17 mouse cellular contexts compared by ENCODE assay signal in genomic region chr19:5954936-5955335, GRCm38 (mm10). TPM values are rescaled to one million over a fixed set of nuclear protein-coding genes. Genes with fewer than 3 reads are reported as not detected.
DNase-seq lines count a peak whose midpoint lies in the region; ATAC-seq and TF ChIP-seq lines count a peak whose summit lies in the region.
"Had no signal": no experiment of that assay in that cellular context is flagged by ENCODE, and none has a peak within 500 bp of the region (broad histone marks: within the 10 kb centered on the region; RNA-seq: fewer than 3 reads in every experiment).

No protein-coding gene starts in this region.

- TF ChIP-seq CTCF in kidney, postnatal 0 days (IDR thresholded peaks at IDR 0.05; ENCODE audit: low read depth), result no peak
- no peak for TF ChIP-seq CTCF in intestine, postnatal 0 days (IDR thresholded peaks at IDR 0.05; ENCODE audit: low read depth)

- no peak for DNase-seq in kidney, postnatal 0 days (ENCODE audit: low spot score)
- no peak for DNase-seq in kidney, adult 9 months
- no peak for DNase-seq in thymus, postnatal 0 days (ENCODE audit: low spot score)
- DNase-seq: cerebellum, adult 9-10 months; gastrocnemius, postnatal 36 days; liver; retina, postnatal 1 day; right cerebral cortex, postnatal 4 days; thymus, adult 2 months had no signal

- no peaks in the 10 kb centered on the region for H3K9me3 ChIP-seq in heart, embryonic 13.5 days
- H3K9me3 ChIP-seq in heart, embryonic 11.5 days (replicated peaks; ENCODE audit: control insufficient read depth, low read length), result no peaks in the 10 kb centered on the region
- H3K9me3 ChIP-seq in kidney, postnatal 0 days (replicated peaks; ENCODE audit: low read length), result no peaks in the 10 kb centered on the region
- no peaks in the 10 kb centered on the region for H3K9me3 ChIP-seq in intestine, postnatal 0 days (ENCODE audit: control insufficient read depth)
- no peaks in the 10 kb centered on the region for H3K9me3 ChIP-seq in stomach, embryonic 16.5 days (replicated peaks; ENCODE audit: control insufficient read depth, low read length)
- H3K9me3 ChIP-seq: midbrain, embryonic 15.5 days had no signal

- ATAC-seq in heart, embryonic 13.5 days (ENCODE audit: extremely low read depth, insufficient number of reproducible peaks, low FRiP score, low TSS enrichment), result no peak
- ATAC-seq in heart, embryonic 11.5 days (replicated peaks; ENCODE audit: insufficient number of reproducible peaks, low FRiP score, low TSS enrichment), result no peak
- no peak for ATAC-seq in kidney, postnatal 0 days (replicated peaks; ENCODE audit: low FRiP score, low read depth)
- ATAC-seq in intestine, postnatal 0 days, result no peak
- no peak for ATAC-seq in stomach, embryonic 16.5 days (ENCODE audit: insufficient read depth, low FRiP score)
- ATAC-seq: midbrain, embryonic 15.5 days had no signal

- H3K4me2 ChIP-seq in heart, embryonic 13.5 days, result no peak overlapping the region
- H3K4me2 ChIP-seq in heart, embryonic 11.5 days, result no peak overlapping the region
- H3K4me2 ChIP-seq in kidney, postnatal 0 days (ENCODE audit: low read length), result no peak overlapping the region
- H3K4me2 ChIP-seq in intestine, postnatal 0 days (replicated peaks; ENCODE audit: low read depth), result 0 out of 2 replicates have a peak overlapping the region, but pooled peaks have one; percentile 46
- H3K4me2 ChIP-seq in stomach, embryonic 16.5 days (ENCODE audit: low read depth, low read length), result 0 out of 2 replicates have a peak overlapping the region, but pooled peaks have one; percentile 13
- H3K4me2 ChIP-seq: midbrain, embryonic 15.5 days had no signal

- H3K9ac ChIP-seq in heart, embryonic 13.5 days, result 0 out of 2 replicates have a peak overlapping the region, but pooled peaks have one; percentile 40
- no peak overlapping the region for H3K9ac ChIP-seq in heart, embryonic 11.5 days (ENCODE audit: low read depth, low read length)
- no peak overlapping the region for H3K9ac ChIP-seq in kidney, postnatal 0 days (ENCODE audit: low read depth, low read length)
- no peak overlapping the region for H3K9ac ChIP-seq in intestine, postnatal 0 days (ENCODE audit: low read depth, low read length)
- H3K9ac ChIP-seq in stomach, embryonic 16.5 days (ENCODE audit: low read length), result 0 out of 2 replicates have a peak overlapping the region, but pooled peaks have one; percentile 8
- H3K9ac ChIP-seq: lung, embryonic 14.5 days; midbrain, embryonic 15.5 days had no signal

- peak overlapping the region; percentile 77 for H3K27ac ChIP-seq in heart, embryonic 13.5 days (replicated peaks)
- no peak overlapping the region; the same call in 1 of the 2 replicates for H3K27ac ChIP-seq in heart, embryonic 11.5 days (ENCODE audit: low read depth, low read length)
- H3K27ac ChIP-seq in kidney, postnatal 0 days, result peak overlapping the region; percentile 72
- peak overlapping the region; percentile 15; the same call in 1 of the 2 replicates for H3K27ac ChIP-seq in intestine, postnatal 0 days (ENCODE audit: low read depth, low read length)
- H3K27ac ChIP-seq in stomach, embryonic 16.5 days (ENCODE audit: low read length), result peak overlapping the region; percentile 90
- H3K27ac ChIP-seq: midbrain, embryonic 15.5 days had no signal

- 88% methylated on average over 10 of the region's 10 CpGs for WGBS in heart, embryonic 13.5 days
- 92% methylated on average over 10 of the region's 10 CpGs for WGBS in heart, embryonic 11.5 days (ENCODE audit: insufficient replicate concordance)
- 59% methylated on average over 10 of the region's 10 CpGs for WGBS in kidney, postnatal 0 days
- 81% methylated on average over 10 of the region's 10 CpGs for WGBS in intestine, postnatal 0 days
- 82% methylated on average over 10 of the region's 10 CpGs for WGBS in stomach, embryonic 16.5 days

- peaks cover 65% of the 10 kb centered on the region for H3K36me3 ChIP-seq in heart, embryonic 13.5 days
- H3K36me3 ChIP-seq in heart, embryonic 11.5 days (ENCODE audit: control insufficient read depth, insufficient read depth, low read length), result peaks cover 11% of the 10 kb centered on the region
- H3K36me3 ChIP-seq in kidney, postnatal 0 days (ENCODE audit: insufficient read depth, low read length), result peaks cover 20% of the 10 kb centered on the region
- peaks cover 28% of the 10 kb centered on the region for H3K36me3 ChIP-seq in intestine, postnatal 0 days (ENCODE audit: control insufficient read depth, insufficient read depth)
- H3K36me3 ChIP-seq in stomach, embryonic 16.5 days (ENCODE audit: control insufficient read depth, insufficient read depth, low read length), result 0 out of 2 replicates have a peak, but pooled peaks cover 2% of the 10 kb centered on the region

- H3K4me1 ChIP-seq in heart, embryonic 13.5 days, result peaks cover 55% of the 10 kb centered on the region
- peaks cover 28% of the 10 kb centered on the region for H3K4me1 ChIP-seq in heart, embryonic 11.5 days (ENCODE audit: control insufficient read depth, insufficient read depth, low read length)
- peaks cover 39% of the 10 kb centered on the region for H3K4me1 ChIP-seq in kidney, postnatal 0 days (replicated peaks; ENCODE audit: insufficient read depth, low read length)
- peaks cover 4% of the 10 kb centered on the region; the same call in 1 of the 2 replicates for H3K4me1 ChIP-seq in intestine, postnatal 0 days (replicated peaks; ENCODE audit: control insufficient read depth, insufficient read depth, low read length)
- H3K4me1 ChIP-seq in stomach, embryonic 16.5 days (ENCODE audit: control insufficient read depth, insufficient read depth, low read length), result peaks cover 8% of the 10 kb centered on the region; the same call in 1 of the 2 replicates
- H3K4me1 ChIP-seq: midbrain, embryonic 15.5 days had no signal

- H3K4me3 ChIP-seq in heart, embryonic 13.5 days, result no peak overlapping the region
- no peak overlapping the region for H3K4me3 ChIP-seq in heart, embryonic 11.5 days (ENCODE audit: low read depth, low read length)
- H3K4me3 ChIP-seq in kidney, postnatal 0 days (replicated peaks; ENCODE audit: low read depth, low read length), result no peak overlapping the region
- no peak overlapping the region for H3K4me3 ChIP-seq in intestine, postnatal 0 days (ENCODE audit: low read depth, low read length)
- H3K4me3 ChIP-seq in stomach, embryonic 16.5 days (replicated peaks; ENCODE audit: low read length), result no peak overlapping the region
- H3K4me3 ChIP-seq: midbrain, embryonic 15.5 days had no signal

- no peaks in the 10 kb centered on the region for H3K27me3 ChIP-seq in heart, embryonic 13.5 days (replicated peaks)
- H3K27me3 ChIP-seq in heart, embryonic 11.5 days (ENCODE audit: control insufficient read depth, insufficient read depth, low read length), result no peaks in the 10 kb centered on the region
- H3K27me3 ChIP-seq in kidney, postnatal 0 days (ENCODE audit: insufficient read depth, low read length), result no peaks in the 10 kb centered on the region
- no peaks in the 10 kb centered on the region for H3K27me3 ChIP-seq in intestine, postnatal 0 days (replicated peaks; ENCODE audit: control insufficient read depth, insufficient read depth, low read length)
- no peaks in the 10 kb centered on the region for H3K27me3 ChIP-seq in stomach, embryonic 16.5 days (ENCODE audit: control insufficient read depth, insufficient read depth, low read length)
- H3K27me3 ChIP-seq: midbrain, embryonic 15.5 days had no signal

RNA-seq across cellular contexts. Expression of gene Pola2, which starts 9.1 kb away (rescaled TPM):
- polyA plus RNA-seq in heart, embryonic 13.5 days (2015; fragmentation: Nextera tagmentation; extraction: Ambion mirVana), result 47.2 and 49.5 TPM in 2 replicates
- polyA plus RNA-seq in heart, embryonic 11.5 days (2014; fragmentation: Nextera tagmentation; extraction: Ambion mirVana), result 58.9 and 59.2 TPM in 2 replicates
- 39.8 and 40.6 TPM in 2 replicates for polyA plus RNA-seq in kidney, postnatal 0 days (2015; fragmentation: Nextera tagmentation; extraction: Ambion mirVana)
- 23.5 and 23.9 TPM in 2 replicates for polyA plus RNA-seq in intestine, postnatal 0 days (2015; fragmentation: Nextera tagmentation; extraction: Ambion mirVana)
- 49.6 and 50.4 TPM in 2 replicates for polyA plus RNA-seq in stomach, embryonic 16.5 days (2015; fragmentation: Nextera tagmentation; extraction: Ambion mirVana)
- 61.4 and 71.4 TPM in 2 replicates for polyA plus RNA-seq in thymus, postnatal 0 days (2015; fragmentation: Nextera tagmentation; extraction: Ambion mirVana)

RNA-seq across cellular contexts. Expression of gene Cdc42ep2, which starts 30.3 kb away (rescaled TPM):
- 8.9 and 9.3 TPM in 2 replicates for polyA plus RNA-seq in heart, embryonic 13.5 days (2015; fragmentation: Nextera tagmentation; extraction: Ambion mirVana)
- polyA plus RNA-seq in heart, embryonic 11.5 days (2014; fragmentation: Nextera tagmentation; extraction: Ambion mirVana), result 6.3 and 7.6 TPM in 2 replicates
- 13.2 and 14.2 TPM in 2 replicates for polyA plus RNA-seq in kidney, postnatal 0 days (2015; fragmentation: Nextera tagmentation; extraction: Ambion mirVana)
- polyA plus RNA-seq in intestine, postnatal 0 days (2015; fragmentation: Nextera tagmentation; extraction: Ambion mirVana), result 6.5 and 6.6 TPM in 2 replicates
- 13.4 and 13.9 TPM in 2 replicates for polyA plus RNA-seq in stomach, embryonic 16.5 days (2015; fragmentation: Nextera tagmentation; extraction: Ambion mirVana)
- polyA plus RNA-seq in thymus, postnatal 0 days (2015; fragmentation: Nextera tagmentation; extraction: Ambion mirVana), result 5.2 and 6.7 TPM in 2 replicates

RNA-seq across cellular contexts. Expression of gene Slc22a20, which starts 31.0 kb away (rescaled TPM):
- not detected in 2 replicates for polyA plus RNA-seq in heart, embryonic 13.5 days (2015; fragmentation: Nextera tagmentation; extraction: Ambion mirVana)
- polyA plus RNA-seq in heart, embryonic 11.5 days (2014; fragmentation: Nextera tagmentation; extraction: Ambion mirVana), result not detected in 2 replicates
- polyA plus RNA-seq in kidney, postnatal 0 days (2015; fragmentation: Nextera tagmentation; extraction: Ambion mirVana), result not detected in 2 replicates
- not detected in 2 replicates for polyA plus RNA-seq in intestine, postnatal 0 days (2015; fragmentation: Nextera tagmentation; extraction: Ambion mirVana)
- not detected in 2 replicates for polyA plus RNA-seq in stomach, embryonic 16.5 days (2015; fragmentation: Nextera tagmentation; extraction: Ambion mirVana)
- polyA plus RNA-seq in thymus, postnatal 0 days (2015; fragmentation: Nextera tagmentation; extraction: Ambion mirVana), result not detected in 2 replicates
- polyA plus RNA-seq: forebrain, embryonic 11.5 days; hindbrain, embryonic 11.5 days; lung, embryonic 14.5 days; midbrain, embryonic 15.5 days had no signal

RNA-seq across cellular contexts. Expression of gene Dpf2, which starts 42.1 kb away (rescaled TPM):
- polyA plus RNA-seq in heart, embryonic 13.5 days (2015; fragmentation: Nextera tagmentation; extraction: Ambion mirVana), result 98.1 and 104 TPM in 2 replicates
- 105 and 119 TPM in 2 replicates for polyA plus RNA-seq in heart, embryonic 11.5 days (2014; fragmentation: Nextera tagmentation; extraction: Ambion mirVana)
- 108 and 109 TPM in 2 replicates for polyA plus RNA-seq in kidney, postnatal 0 days (2015; fragmentation: Nextera tagmentation; extraction: Ambion mirVana)
- polyA plus RNA-seq in intestine, postnatal 0 days (2015; fragmentation: Nextera tagmentation; extraction: Ambion mirVana), result 49.9 and 51.9 TPM in 2 replicates
- 117 and 127 TPM in 2 replicates for polyA plus RNA-seq in stomach, embryonic 16.5 days (2015; fragmentation: Nextera tagmentation; extraction: Ambion mirVana)
- polyA plus RNA-seq in thymus, postnatal 0 days (2015; fragmentation: Nextera tagmentation; extraction: Ambion mirVana), result 104 and 116 TPM in 2 replicates

Comparison
In these comparisons a context has a peak if more than half of its experiments do, and no peak if none do; other contexts are left out.
1. H3K9ac ChIP-seq: peak in heart, embryonic 13.5 days (single experiment) and stomach, embryonic 16.5 days (single experiment); none in heart, embryonic 11.5 days (single experiment), kidney, postnatal 0 days (single experiment) and intestine, postnatal 0 days (single experiment).
2. H3K4me2 ChIP-seq: peak in intestine, postnatal 0 days (single experiment) and stomach, embryonic 16.5 days (single experiment); none in heart, embryonic 13.5 days (single experiment), heart, embryonic 11.5 days (single experiment) and kidney, postnatal 0 days (single experiment).